Mouse (Mus musculus) cerebellum, postnatal 36 days (tissue): ENCODE measurements around the gene Nobox.
A peak's percentile ranks its signal among the peaks of the same experiment; 100 is the strongest.

Experiments used
- DNase-seq, 2 experiments: peaks; one replicate each; pipeline ENCODE4 v3.0.0; 2021 to 2022; ENCODE audit warnings: mixed read lengths in 2 of 2

Nobox gene

GRCm38 (mm10) chr6:43309454-43309853 lies at the start of gene Nobox:
Gene Nobox, minus strand, starts transcription at chr6:43309554.
- DNase-seq, result no peak

DNA sequence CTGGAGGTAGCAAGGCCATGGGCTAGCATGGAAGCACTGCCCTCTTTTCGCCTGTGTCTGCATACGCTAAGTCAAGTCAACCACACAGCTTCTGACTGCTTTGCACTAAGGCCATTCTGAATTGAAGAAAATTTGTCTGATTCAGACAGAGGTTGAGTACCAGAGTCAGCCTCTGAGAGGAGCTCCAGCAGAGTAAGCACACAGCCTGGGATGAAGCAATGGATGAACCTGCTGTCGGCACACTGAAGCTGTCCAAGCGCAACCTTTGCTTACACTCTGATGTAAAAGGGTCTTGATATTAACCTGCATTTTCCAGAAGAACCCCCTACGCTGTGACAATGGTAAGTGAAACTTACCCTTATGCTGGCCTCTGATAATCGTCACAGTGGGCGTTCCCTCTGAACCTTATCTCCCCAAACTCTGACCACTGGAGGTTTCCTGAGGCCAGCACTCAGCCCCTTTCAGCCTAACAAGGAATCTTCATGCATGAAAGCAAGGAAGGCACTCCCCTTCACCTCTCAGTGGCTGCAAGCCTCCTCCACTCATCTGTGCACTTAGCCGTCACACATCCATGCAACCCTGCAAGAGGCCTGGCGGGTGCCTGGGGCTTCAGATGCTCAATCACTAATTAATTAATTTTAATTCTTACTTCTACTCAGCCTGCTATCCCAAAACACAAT lies 45.3 kb upstream of the Nobox start:
- no peak for DNase-seq

DNA sequence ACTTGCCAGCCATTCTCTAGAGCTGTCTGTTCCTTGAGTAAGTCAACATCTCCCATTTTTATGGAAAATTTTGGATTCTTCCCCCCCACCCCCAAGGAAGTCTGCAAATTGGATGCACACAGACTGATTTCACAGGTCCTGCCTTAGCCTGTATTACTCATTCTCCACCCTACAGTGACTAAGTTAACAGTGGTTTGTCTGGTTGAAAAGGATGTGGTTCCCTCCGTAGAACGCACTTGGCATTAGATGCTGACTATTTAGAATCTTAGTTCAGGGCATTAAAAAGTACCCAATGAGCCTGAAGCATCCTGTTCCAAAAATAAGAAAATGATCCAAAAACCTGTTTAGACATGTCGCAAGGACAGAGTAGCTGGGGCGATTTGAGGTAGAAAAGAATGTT lies 44.1 kb upstream of the Nobox start:
- DNase-seq, result no peak

GRCm38 (mm10) chr6:43349083-43349482 lies 39.7 kb upstream of the Nobox start:
- no peak for DNase-seq

DNA sequence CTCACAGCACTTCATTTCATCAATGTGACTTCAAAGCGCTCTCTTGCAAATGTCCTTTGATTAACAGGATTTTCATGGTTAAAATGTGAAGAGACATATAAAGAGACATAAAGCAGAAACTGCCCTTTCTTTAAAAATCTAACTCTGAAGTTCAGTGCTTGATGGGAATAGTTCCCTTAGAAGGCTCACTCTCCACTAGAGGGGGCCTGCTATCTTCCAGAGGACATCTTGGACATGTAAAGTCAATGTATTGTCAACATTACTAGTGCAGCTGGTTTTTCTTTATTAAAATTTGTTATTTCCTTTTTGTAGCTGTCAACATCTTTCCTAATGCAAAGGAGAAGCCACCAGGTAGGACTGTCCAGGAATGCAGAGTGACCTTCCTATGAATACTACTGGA lies 38.3 kb upstream of the Nobox start:
- DNase-seq, result no peak

GRCm38 (mm10) chr6:43343006-43343405 lies 33.7 kb upstream of the Nobox start:
- no peak for DNase-seq

- DNase-seq, result no peak
These were observed 33.0 kb upstream of the Nobox start for GRCm38 (mm10) chr6:43342386-43342785.

DNA sequence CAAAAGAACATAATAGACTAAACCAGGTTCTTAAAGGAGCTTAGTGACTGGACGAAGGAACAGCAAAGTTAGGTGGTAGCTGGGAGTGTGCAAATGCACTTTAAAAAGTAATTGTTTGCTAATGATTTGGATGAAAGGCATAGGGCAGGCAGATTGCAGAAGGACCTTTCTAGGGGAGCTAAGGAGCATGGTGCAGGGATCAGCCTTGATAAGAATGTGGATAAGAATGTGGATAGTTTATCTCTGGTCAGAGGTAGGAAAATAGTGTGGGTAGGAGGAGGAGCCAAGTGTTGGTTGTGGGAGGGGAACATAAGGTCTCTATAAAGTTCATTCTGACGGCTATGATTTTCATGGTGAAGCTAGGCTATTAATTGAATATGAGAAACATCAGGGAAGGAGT lies 29.4 kb upstream of the Nobox start:
- no peak for DNase-seq

GRCm38 (mm10) chr6:43337491-43337961 lies 28.2 kb upstream of the Nobox start:
- DNase-seq, result peak; percentile 69 to 76

DNA sequence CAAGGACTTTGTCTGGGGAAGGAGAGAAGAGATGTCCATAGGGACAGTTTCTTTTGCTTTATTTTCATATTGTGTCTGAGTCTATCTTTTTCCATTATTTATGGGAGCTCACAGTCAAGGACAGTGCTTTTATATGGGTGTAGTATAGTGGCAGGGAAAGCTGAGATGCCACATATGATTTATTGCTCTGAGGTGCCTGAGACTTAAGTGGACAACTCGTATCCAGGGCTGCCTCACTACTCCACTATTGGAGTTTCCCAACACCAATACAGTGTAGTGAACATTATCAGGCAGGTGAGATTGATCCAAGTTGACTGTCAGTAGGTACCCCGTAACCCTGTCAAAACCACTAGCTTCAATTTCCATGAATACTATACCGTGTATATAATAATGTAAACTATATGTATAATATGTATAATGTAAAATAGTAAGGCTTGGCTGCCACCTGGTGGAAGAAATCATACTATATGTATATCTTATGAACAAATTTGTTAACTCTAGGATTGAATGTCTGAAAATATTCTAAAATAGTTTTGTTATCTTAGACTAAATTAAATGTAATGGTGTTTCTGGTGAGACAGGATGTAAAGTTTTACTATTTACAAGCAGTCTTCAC lies 26.4 kb upstream of the Nobox start:
- DNase-seq, result peak in 1 of 2 experiments; percentile 20

DNA sequence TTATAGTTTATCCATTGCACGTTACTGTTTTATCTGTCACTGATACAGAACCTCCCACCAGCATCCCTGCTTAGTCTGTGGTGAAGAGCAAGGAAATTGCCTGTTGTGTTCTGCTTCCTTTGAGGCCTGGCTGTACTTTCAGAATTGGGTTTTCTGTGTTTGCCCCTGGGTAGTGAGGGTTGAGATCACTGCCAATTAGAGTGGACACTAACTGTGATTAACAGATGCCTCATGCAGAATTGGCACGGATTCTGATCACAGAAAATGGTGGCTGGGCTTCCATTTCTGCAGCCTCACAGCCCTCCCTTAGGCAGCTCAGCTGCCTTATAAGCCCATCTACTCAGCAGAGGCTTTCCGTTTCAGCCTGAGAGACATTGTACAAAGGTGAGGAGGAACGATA lies 24.1 kb upstream of the Nobox start:
- DNase-seq, result peak; percentile 80 to 90

DNA sequence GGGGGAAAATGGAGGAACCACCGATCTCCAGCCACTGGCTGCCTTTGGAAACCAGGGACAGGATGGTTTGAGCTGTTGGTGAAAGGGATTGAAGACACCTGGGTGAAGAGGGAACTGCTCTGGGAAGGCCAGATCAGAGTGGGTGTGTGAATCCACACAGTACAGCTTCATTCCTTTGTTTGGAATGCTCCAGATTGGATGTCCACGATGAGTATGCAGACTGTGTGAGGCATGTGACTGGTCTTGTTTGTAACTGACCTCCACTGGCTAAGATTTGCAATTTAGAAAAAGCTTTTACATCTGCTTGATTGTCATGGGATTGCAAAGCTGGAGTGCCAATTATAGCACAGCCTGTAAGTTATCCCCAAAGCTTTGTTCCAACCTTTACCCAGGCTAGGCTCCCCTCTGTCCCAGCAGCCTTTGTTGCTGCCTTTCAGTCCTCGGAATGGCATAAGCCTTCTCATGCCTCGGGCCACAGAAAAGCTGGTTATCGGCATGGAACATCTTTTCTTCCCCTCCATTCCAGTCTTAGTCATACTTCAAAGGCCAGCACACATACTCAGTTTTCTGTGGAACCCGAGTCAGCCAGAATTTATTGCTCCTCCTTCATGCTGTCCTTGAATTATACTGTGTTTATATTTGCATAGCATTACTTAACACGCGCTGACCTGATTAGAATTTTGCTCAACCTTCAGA lies 3.8 kb upstream of the Nobox start:
- DNase-seq, result no peak

- no peak for DNase-seq
These were observed 3.2 kb upstream of the Nobox start for GRCm38 (mm10) chr6:43312546-43312945.

- DNase-seq, result no peak
These were observed 717 bp upstream of the Nobox start for GRCm38 (mm10) chr6:43310071-43310470.

DNA sequence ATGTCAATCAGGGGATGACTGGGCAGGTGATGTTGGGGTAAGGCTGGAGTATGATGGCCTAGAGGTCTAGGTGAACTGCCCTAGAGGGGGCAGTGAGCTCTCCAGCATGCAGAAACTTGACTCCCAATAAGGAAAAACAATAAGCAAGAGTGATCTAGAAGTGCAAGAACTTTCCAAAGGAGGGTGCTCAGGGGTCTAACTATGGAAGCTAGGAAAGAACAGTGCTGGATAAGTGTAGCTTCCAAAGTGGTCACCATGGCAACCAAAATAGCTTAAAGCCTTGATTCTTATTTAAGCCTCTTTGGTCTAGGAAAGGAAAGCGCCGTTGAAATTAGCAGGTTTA lies 11.9 kb downstream of the Nobox start:
- DNase-seq, result no peak

DNA sequence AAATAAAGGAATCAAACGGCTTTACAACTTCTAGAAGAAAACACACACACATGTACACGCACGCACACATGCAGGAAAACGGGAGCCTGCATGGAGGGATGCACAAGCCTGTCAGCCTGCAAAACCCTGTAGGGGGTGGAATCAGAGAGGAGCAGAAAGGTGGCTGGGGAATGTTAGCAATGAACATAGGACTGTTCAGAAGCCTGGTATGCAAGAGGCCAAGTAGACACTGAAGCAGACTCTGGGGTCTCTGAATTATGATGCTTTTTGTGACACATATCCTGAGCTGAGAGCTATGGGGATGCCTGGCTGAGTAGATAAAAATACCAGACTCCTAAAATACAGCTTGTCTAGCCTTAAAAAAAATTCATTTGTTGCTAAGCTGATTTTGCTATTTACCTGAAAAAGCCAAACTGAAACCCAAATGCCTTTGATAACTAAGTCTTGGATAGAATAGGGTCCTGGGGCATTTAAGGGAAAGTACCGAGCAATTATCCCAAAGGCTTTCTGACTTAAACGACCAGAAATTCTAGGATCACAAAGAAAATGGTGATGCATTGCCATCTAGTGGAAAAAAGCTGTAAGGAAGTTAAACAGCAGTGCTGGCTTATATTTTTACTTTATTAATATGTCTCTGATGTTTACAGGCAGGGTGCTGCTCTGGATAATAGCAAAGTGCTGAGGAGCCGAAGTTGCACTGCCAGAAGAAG lies 12.4 kb downstream of the Nobox start:
- peak in 1 of 2 experiments; percentile 41 for DNase-seq

- DNase-seq, result peak; percentile 32 to 41
These were observed 13.4 kb downstream of the Nobox start for GRCm38 (mm10) chr6:43295908-43296307.

- no peak for DNase-seq
These were observed 16.2 kb downstream of the Nobox start for GRCm38 (mm10) chr6:43293175-43293574.

- no peak for DNase-seq
These were observed 16.8 kb downstream of the Nobox start for GRCm38 (mm10) chr6:43292471-43293076.

DNA sequence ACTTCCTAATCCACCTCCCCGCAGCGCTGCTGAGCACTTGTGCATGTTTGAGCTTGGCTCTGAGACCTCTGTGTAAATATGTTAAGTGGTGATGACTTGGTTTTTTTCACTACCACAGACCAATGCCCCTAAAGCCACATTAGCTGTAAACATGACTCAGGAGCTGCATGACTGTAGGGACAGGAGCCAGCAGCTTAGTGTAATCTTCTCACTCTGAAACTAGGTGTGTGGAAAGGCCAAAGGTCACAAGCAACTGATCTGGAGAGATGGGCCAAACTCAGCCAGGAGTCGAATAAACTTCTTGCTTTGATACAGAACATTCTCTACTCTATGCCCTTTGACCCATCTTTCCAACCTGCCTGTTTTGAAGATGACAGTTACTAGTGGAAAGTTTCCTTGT lies 17.3 kb downstream of the Nobox start:
- no peak for DNase-seq

- no peak for DNase-seq
These were observed 28.9 kb downstream of the Nobox start for GRCm38 (mm10) chr6:43280481-43280880.

DNA sequence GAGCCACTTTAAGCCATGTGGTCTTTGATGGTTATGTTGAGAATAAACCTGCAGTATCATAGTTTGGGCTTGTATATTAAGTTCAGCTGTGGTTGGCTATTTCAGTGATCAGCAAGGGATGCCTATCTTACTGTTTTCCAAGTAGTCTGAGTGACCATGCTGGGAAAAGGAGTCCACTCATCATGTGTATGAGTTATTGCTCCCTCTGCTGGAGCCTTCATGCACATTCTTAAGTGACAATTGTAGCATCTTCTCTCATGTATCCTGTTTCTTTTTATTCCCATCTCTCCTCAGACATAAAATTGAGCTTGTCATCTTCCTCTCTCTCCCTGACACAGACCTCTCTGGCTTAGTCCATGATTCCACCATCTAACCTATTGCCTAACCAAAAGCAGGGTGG lies 31.1 kb downstream of the Nobox start:
- DNase-seq, result no peak

DNA sequence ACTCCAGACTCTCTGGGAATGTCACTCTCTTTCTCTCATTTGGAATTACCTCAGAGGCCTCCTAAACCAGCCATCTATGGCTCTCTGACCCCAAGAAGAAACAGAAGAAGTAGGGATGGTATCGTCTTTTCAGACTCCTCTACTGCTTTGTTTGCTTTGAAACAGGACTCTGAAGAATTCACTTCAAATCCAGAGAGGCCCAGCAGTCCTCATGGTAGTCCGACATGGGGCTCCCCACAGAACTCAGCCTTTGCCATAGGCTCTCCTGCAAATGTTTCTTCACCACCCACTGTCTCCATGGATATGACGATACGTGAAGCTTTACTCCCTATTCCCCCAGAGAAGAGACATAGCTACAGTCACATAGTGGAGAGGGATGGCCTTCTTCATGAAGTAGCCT lies 35.2 kb downstream of the Nobox start:
- no peak for DNase-seq
